Mouse (Mus musculus) fibroblast of lung, adult 2 months (primary cell): ENCODE measurements around the gene 2010005H15Rik.
"Not testable (repeated sequence)": the region's sequence is repeated elsewhere in the genome, so short reads cannot be mapped to it uniquely, and the experiment has no call there.

Experiments
- DNase-seq: peaks from one replicate; pipeline ENCODE4 v3.0.0-alpha.2; 2011; ENCODE audit warnings: low read depth

The 2010005H15Rik gene

GRCm38 (mm10) chr16:36221168-36221567 lies at the start of gene 2010005H15Rik:
Gene 2010005H15Rik, plus strand, starts transcription at chr16:36221468.
- DNase-seq, result not testable (repeated sequence)

- DNase-seq, result no peak
Measured at GRCm38 (mm10) chr16:36176108-36176507, 45.2 kb upstream of the 2010005H15Rik start.

GRCm38 (mm10) chr16:36179910-36180309 lies 41.4 kb upstream of the 2010005H15Rik start:
- no peak for DNase-seq

- not testable (repeated sequence) for DNase-seq
Measured at GRCm38 (mm10) chr16:36183912-36184311, 37.4 kb upstream of the 2010005H15Rik start, which contains the start of gene Gm5483. Gene Gm5483, plus strand, starts transcription at chr16:36184212.

- no peak for DNase-seq
Measured at GRCm38 (mm10) chr16:36199226-36199625, 22.0 kb upstream of the 2010005H15Rik start.

- no peak for DNase-seq
Measured at GRCm38 (mm10) chr16:36203846-36204245, 17.4 kb upstream of the 2010005H15Rik start.

- DNase-seq, result not testable (repeated sequence)
Measured at GRCm38 (mm10) chr16:36205684-36206083, 15.6 kb upstream of the 2010005H15Rik start.

GRCm38 (mm10) chr16:36209967-36210453 lies 11.3 kb upstream of the 2010005H15Rik start, which contains the start of gene Gm5416:
Gene Gm5416, plus strand, starts transcription at chr16:36210403.
- no peak for DNase-seq

- DNase-seq, result not testable (repeated sequence)
Measured at GRCm38 (mm10) chr16:36260585-36260984, 39.3 kb downstream of the 2010005H15Rik start.

GRCm38 (mm10) chr16:36276796-36277195 lies 55.5 kb downstream of the 2010005H15Rik start, which contains the start of gene Stfa1:
Gene Stfa1, plus strand, starts transcription at chr16:36276951.
- not testable (repeated sequence) for DNase-seq

GRCm38 (mm10) chr16:36289140-36289539 lies 67.9 kb downstream of the 2010005H15Rik start:
- DNase-seq, result no peak
